Mouse (Mus musculus) G1E (cell line): Measurements from ENCODE around the gene Plxnc1. TPM values are rescaled to one million over a fixed set of nuclear protein-coding genes. Genes with fewer than 3 reads are reported as not detected.
A peak's percentile ranks its signal among the peaks of the same experiment; 100 is the strongest.

Experiments used
- ATAC-seq: 2 replicates; pipeline ENCODE4 v1.8.0; 2016; ENCODE audit warnings: mild to moderate bottlenecking; ENCODE audit not compliant: insufficient number of reproducible peaks, poor library complexity, low FRiP score, severe bottlenecking; ENCODE audit errors: extremely low read depth
- DNase-seq: peaks from one replicate; pipeline ENCODE4 v3.0.0; 2012; ENCODE audit warnings: low spot score
- H3K27me3 ChIP-seq: 2 replicates; pipeline ENCODE4 v1.6.1; 2012; ENCODE audit warnings: mild to moderate bottlenecking, low read length, inconsistent platforms; ENCODE audit not compliant: insufficient read depth
- H3K36me3 ChIP-seq: replicated peaks from 2 replicates; pipeline ENCODE3; 2012; ENCODE audit warnings: mild to moderate bottlenecking, inconsistent platforms
- H3K4me1 ChIP-seq: 2 replicates; pipeline ENCODE4 v1.6.1; 2012; ENCODE audit warnings: low read depth, low read length, inconsistent platforms, mixed read lengths; ENCODE audit not compliant: insufficient read depth
- H3K4me3 ChIP-seq: 2 replicates; pipeline ENCODE4 v1.5.1; 2012; ENCODE audit warnings: low read depth, mild to moderate bottlenecking, inconsistent platforms, low read length, moderate library complexity, mixed read lengths
- H3K9me3 ChIP-seq: replicated peaks from 2 replicates; pipeline ENCODE4 v1.6.1; 2012; ENCODE audit warnings: inconsistent platforms
- CTCF ChIP-seq: IDR thresholded peaks from 2 replicates; pipeline ENCODE4 v1.5.1; 2012; ENCODE audit warnings: low read depth, low read length, inconsistent platforms, mixed read lengths
- GATA1 ChIP-seq: IDR thresholded peaks from 2 replicates; pipeline ENCODE4 v1.6.1; 2012; ENCODE audit warnings: borderline replicate concordance, low read length, inconsistent platforms, mixed read lengths
- GATA2 ChIP-seq: IDR thresholded peaks from 2 replicates; pipeline ENCODE4 v1.6.1; 2012; ENCODE audit warnings: low read depth, low read length, inconsistent platforms, borderline replicate concordance
- POLR2AphosphoS5 ChIP-seq: IDR thresholded peaks from 2 replicates; pipeline ENCODE4 v1.6.1; 2012; ENCODE audit warnings: low read depth, low read length, inconsistent platforms; ENCODE audit not compliant: insufficient replicate concordance
- TAL1 ChIP-seq: conservative IDR thresholded peaks from 2 replicates; pipeline ENCODE4 v1.6.1; 2012; ENCODE audit warnings: low read depth, low read length, inconsistent platforms, mixed read lengths
- polyA plus RNA-seq: library from polyadenylated mRNA; stranded (reverse); fragments of >175 nt; gene quantifications from 2 replicates; pipeline ENCODE4 v1.2.3, GENCODE M21; 2012
- total RNA-seq, 2 experiments: library from RNA; stranded (forward) in 1 of 2; stranded (reverse) in 1 of 2; fragments of 200-1000 nt in 1 of 2; fragments of >200 nt in 1 of 2; fragmentation: Nextera tagmentation in 1 of 2; gene quantifications; 2 replicates each; pipeline ENCODE4 v1.2.3; 2014 to 2017

Plxnc1 gene
- total and polyA plus RNA-seq, 3 experiments = 23.0 to 163 (median 131) TPM

- Histone ChIP-seq H3K4me3 (no peak overlapping the region), H3K36me3 (peaks cover 80% of the 10 kb centered on the region), H3K27me3 (no peaks in the 10 kb centered on the region), H3K9me3 (peaks cover 6% of the 10 kb centered on the region), H3K4me1 (peaks cover 19% of the 10 kb centered on the region)
- TF ChIP-seq POLR2AphosphoS5 (no peak), GATA1 (no peak)
- ATAC-seq (no peak), DNase-seq (no peak)
These were observed 80.3 kb downstream of the Plxnc1 start for GRCm38 (mm10) chr10:94864199-94864928.

GRCm38 (mm10) chr10:94863251-94863650 is 81.4 kb downstream of the Plxnc1 start:
- Histone ChIP-seq H3K4me1 (peaks cover 28% of the 10 kb centered on the region), H3K27me3 (no peaks in the 10 kb centered on the region), H3K9me3 (peaks cover 6% of the 10 kb centered on the region), H3K4me3 (no peak overlapping the region), H3K36me3 (peaks cover 74% of the 10 kb centered on the region)
- TF ChIP-seq TAL1 (no peak), GATA1 (no peak), GATA2 (no peak), CTCF (no peak), POLR2AphosphoS5 (no peak)
- ATAC-seq (no peak), DNase-seq (no peak)

- no peak for DNase-seq
- Histone ChIP-seq H3K9me3 (peaks cover 8% of the 10 kb centered on the region), H3K4me1 (peaks cover 38% of the 10 kb centered on the region), H3K36me3 (peaks cover 60% of the 10 kb centered on the region), H3K4me3 (no peak overlapping the region), H3K27me3 (no peaks in the 10 kb centered on the region)
- TF ChIP-seq POLR2AphosphoS5 (no peak), CTCF (no peak), GATA1 (no peak)
- ATAC-seq = no peak
These were observed 83.8 kb downstream of the Plxnc1 start for GRCm38 (mm10) chr10:94860870-94861269.

GRCm38 (mm10) chr10:94858277-94859033 is 86.2 kb downstream of the Plxnc1 start:
- DNase-seq (peak; percentile 43), ATAC-seq (peak; percentile 81)
- Histone ChIP-seq H3K9me3 (peaks cover 8% of the 10 kb centered on the region), H3K27me3 (no peaks in the 10 kb centered on the region), H3K4me1 (peaks cover 41% of the 10 kb centered on the region), H3K36me3 (peaks cover 56% of the 10 kb centered on the region), H3K4me3 (no peak overlapping the region)
- TF ChIP-seq TAL1 = peak; percentile 79
- TF ChIP-seq GATA1 = no peak
- TF ChIP-seq CTCF = no peak

GRCm38 (mm10) chr10:94850565-94850964 is 94.1 kb downstream of the Plxnc1 start:
- TF ChIP-seq GATA2 (no peak), CTCF (no peak), POLR2AphosphoS5 (no peak), GATA1 (no peak), TAL1 (no peak)
- Histone ChIP-seq H3K4me1 (peaks cover 24% of the 10 kb centered on the region), H3K9me3 (no peaks in the 10 kb centered on the region), H3K4me3 (no peak overlapping the region), H3K36me3 (peaks cover 72% of the 10 kb centered on the region), H3K27me3 (no peaks in the 10 kb centered on the region)
- DNase-seq (no peak), ATAC-seq (no peak)

GRCm38 (mm10) chr10:94849930-94850329 is 94.7 kb downstream of the Plxnc1 start:
- ATAC-seq (no peak), DNase-seq (no peak)
- H3K36me3 ChIP-seq = peaks cover 75% of the 10 kb centered on the region
- H3K9me3 ChIP-seq = no peaks in the 10 kb centered on the region
- H3K4me1 ChIP-seq = peaks cover 26% of the 10 kb centered on the region
- H3K27me3 ChIP-seq = no peaks in the 10 kb centered on the region
- no peak overlapping the region for H3K4me3 ChIP-seq
- TF ChIP-seq GATA2 (no peak), CTCF (no peak)

GRCm38 (mm10) chr10:94849360-94849759 is 95.3 kb downstream of the Plxnc1 start:
- H3K36me3 ChIP-seq = peaks cover 77% of the 10 kb centered on the region
- TF ChIP-seq GATA1 = no peak
- no peak for TF ChIP-seq GATA2
- no peak for TF ChIP-seq TAL1
- TF ChIP-seq POLR2AphosphoS5 = no peak
- no peak for TF ChIP-seq CTCF
- DNase-seq (no peak), ATAC-seq (no peak)
- no peak overlapping the region for H3K4me3 ChIP-seq
- H3K4me1 ChIP-seq = peaks cover 22% of the 10 kb centered on the region
- H3K27me3 ChIP-seq = no peaks in the 10 kb centered on the region
- H3K9me3 ChIP-seq = no peaks in the 10 kb centered on the region
